Mouse (Mus musculus) liver, embryonic 14.5 days (tissue): Measurements from ENCODE around the gene Dnajc22. TPM values are rescaled to one million over a fixed set of nuclear protein-coding genes. Genes with fewer than 3 reads are reported as not detected.

Experiments used
- ATAC-seq: fragments of 200-750 bp; cut with Nextera tagmentation; 2 replicates; pipeline ENCODE4 v1.8.0; 2017; ENCODE audit warnings: moderate number of reproducible peaks, mild to moderate bottlenecking, moderate library complexity; ENCODE audit not compliant: insufficient read depth
- DNase-seq, 3 experiments: peaks; one replicate each; pipeline ENCODE4 v3.0.0-alpha.2; 2012 to 2013; ENCODE audit warnings: low read depth in 3 of 3, low spot score in 3 of 3
- H3K27ac ChIP-seq: fragments of 300-500 bp; sonication (generic); 2 replicates; pipeline ENCODE4 v1.5.1; 2014; ENCODE audit warnings: moderate library complexity, mild to moderate bottlenecking, control low read depth, inconsistent platforms
- H3K27me3 ChIP-seq: fragments of 300-500 bp; sonication (generic); 2 replicates; pipeline ENCODE4 v1.6.1; 2014; ENCODE audit warnings: mild to moderate bottlenecking, low read length, moderate library complexity; ENCODE audit not compliant: control insufficient read depth, insufficient read depth
- H3K36me3 ChIP-seq: fragments of 300-500 bp; sonication (generic); replicated peaks from 2 replicates; pipeline ENCODE4 v1.6.1; 2014; ENCODE audit warnings: low read depth; ENCODE audit not compliant: control insufficient read depth, insufficient read depth
- H3K4me1 ChIP-seq, 2 experiments: fragments of 200-500 bp in 1 of 2; fragments of 300-500 bp in 1 of 2; sonication (generic) in 1 of 2; replicated peaks; 2 replicates each; pipeline ENCODE4 v1.6.1; 2012 to 2014; ENCODE audit warnings: antibody characterized with exemption in 1 of 2, inconsistent platforms in 1 of 2, low read length in 1 of 2; ENCODE audit not compliant: control insufficient read depth in 2 of 2, insufficient read depth in 2 of 2
- H3K4me2 ChIP-seq: fragments of 300-500 bp; sonication (generic); 2 replicates; pipeline ENCODE4 v1.6.1; 2014; ENCODE audit warnings: low read depth, mild to moderate bottlenecking, control low read depth, moderate library complexity
- H3K4me3 ChIP-seq, 2 experiments: fragments of 200-500 bp in 1 of 2; fragments of 300-500 bp in 1 of 2; sonication (generic) in 1 of 2; 2 replicates each; pipeline ENCODE4 v1.5.1; 2012 to 2014; ENCODE audit warnings: low read depth in 2 of 2, low read length in 2 of 2, mild to moderate bottlenecking in 2 of 2, control low read depth in 1 of 2, inconsistent platforms in 1 of 2, moderate library complexity in 1 of 2; ENCODE audit not compliant: insufficient read depth in 1 of 2
- H3K9ac ChIP-seq: fragments of 300-500 bp; sonication (generic); replicated peaks from 2 replicates; pipeline ENCODE4 v1.6.1; 2014; ENCODE audit warnings: mild to moderate bottlenecking, control low read depth, moderate library complexity
- H3K9me3 ChIP-seq: fragments of 300-500 bp; sonication (generic); 2 replicates; pipeline ENCODE4 v1.6.1; 2016; ENCODE audit warnings: low read length, mixed read lengths; ENCODE audit not compliant: control insufficient read depth
- CTCF ChIP-seq: IDR thresholded peaks from 2 replicates; pipeline ENCODE4 v1.5.1; 2016; ENCODE audit warnings: antibody characterized with exemption, low read depth, control low read depth
- EP300 ChIP-seq: IDR thresholded peaks from 2 replicates; pipeline ENCODE4 v1.6.1; 2016; ENCODE audit warnings: antibody characterized with exemption, low read depth
- WGBS: fragments of 180-500 bp; shearing (Covaris S2); extraction: QIAGEN DNeasy Blood & Tissue Kit; methylation state at CpG from one replicate; pipeline ENCODE4 v1.1.7; 2014; ENCODE audit not compliant: insufficient replicate concordance; 5-methylcytosine and 5-hydroxymethylcytosine counted together
- polyA plus RNA-seq, 2 experiments: library from polyadenylated mRNA; depleted of rRNA in 1 of 2; stranded (reverse) in 1 of 2; unstranded in 1 of 2; fragments of >200 nt; fragmentation: Nextera tagmentation in 1 of 2; extraction: Ambion mirVana in 1 of 2; gene quantifications; 2 replicates each; pipeline versions ENCODE4 v1.2.1 to v1.2.3; 2012 to 2014

Dnajc22 gene
- polyA plus RNA-seq, 2 experiments = 11.4 to 11.6 TPM

GRCm38 (mm10) chr15:99122642-99123041, 29.7 kb downstream of the Dnajc22 start:
- Histone ChIP-seq H3K27me3 (peaks cover 5% of the 10 kb centered on the region), H3K9ac (no peak overlapping the region), H3K4me1 (peaks cover 3 to 4% of the 10 kb centered on the region in 2 experiments; a peak in 2 of 4 replicates), H3K4me2 (no peak overlapping the region), H3K4me3 (no peak overlapping the region), H3K36me3 (no peaks in the 10 kb centered on the region), H3K27ac (no peak overlapping the region), H3K9me3 (no peaks in the 10 kb centered on the region)
- 49% methylated on average over 2 of the region's 2 CpGs for WGBS
- no peak for TF ChIP-seq CTCF
- no peak for TF ChIP-seq EP300
- ATAC-seq (no peak), DNase-seq (no peak)

- no peak for TF ChIP-seq CTCF
- no peak for DNase-seq
- Histone ChIP-seq H3K27me3 (peaks cover 5% of the 10 kb centered on the region), H3K27ac (no peak within 1 kb of the TSS), H3K9me3 (no peaks in the 10 kb centered on the region), H3K4me2 (peak within 1 kb of the TSS; percentile 77), H3K9ac (peak within 1 kb of the TSS; percentile 73), H3K4me3 (peak within 1 kb of the TSS; percentile 67 to 75), H3K36me3 (no peaks in the 10 kb centered on the region), H3K4me1 (peaks cover 3 to 11% of the 10 kb centered on the region in 2 experiments; a peak in 2 of 4 replicates)
- ATAC-seq = 0 out of 2 replicates have a peak, but pooled peaks have one; percentile 6
- WGBS = 3% methylated on average over 12 of the region's 12 CpGs
Observed at GRCm38 (mm10) chr15:99125711-99126080, 32.7 kb downstream of the Dnajc22 start, which contains the start of gene Spats2. Spats2 (plus strand) TSS chr15:99125916.

- Histone ChIP-seq H3K27ac (no peak overlapping the region), H3K4me3 (peak overlapping the region; percentile 67 to 75), H3K27me3 (peaks cover 5% of the 10 kb centered on the region), H3K9me3 (no peaks in the 10 kb centered on the region), H3K9ac (peak overlapping the region; percentile 73), H3K36me3 (no peaks in the 10 kb centered on the region), H3K4me2 (peak overlapping the region; percentile 77), H3K4me1 (peaks cover 3 to 11% of the 10 kb centered on the region in 2 experiments; a peak in 2 of 4 replicates)
- 1% methylated on average over 108 of the region's 115 CpGs for WGBS
- ATAC-seq (peak; percentile 74), DNase-seq (no peak)
- no peak for TF ChIP-seq CTCF
- TF ChIP-seq EP300 = no peak
Observed at GRCm38 (mm10) chr15:99126081-99126815, 33.3 kb downstream of the Dnajc22 start.

- ATAC-seq = no peak
- H3K4me3 ChIP-seq = peak overlapping the region; percentile 67 to 75
Observed at GRCm38 (mm10) chr15:99126816-99127365, 33.9 kb downstream of the Dnajc22 start.

GRCm38 (mm10) chr15:99127851-99128522, 35.0 kb downstream of the Dnajc22 start:
- Histone ChIP-seq H3K36me3 (no peaks in the 10 kb centered on the region), H3K4me2 (peak overlapping the region; percentile 77), H3K9me3 (no peaks in the 10 kb centered on the region), H3K27ac (no peak overlapping the region), H3K27me3 (peaks cover 5% of the 10 kb centered on the region), H3K4me1 (peaks cover 3 to 11% of the 10 kb centered on the region in 2 experiments; a peak in 2 of 4 replicates), H3K4me3 (0 out of 4 replicates have a peak overlapping the region, but pooled peaks of 1 of the 2 experiments have one; percentile 67), H3K9ac (no peak overlapping the region)
- no peak for DNase-seq
- no peak for TF ChIP-seq CTCF
- no peak for TF ChIP-seq EP300
- ATAC-seq = no peak
- WGBS = 44% methylated on average over 6 of the region's 6 CpGs

More at GRCm38 (mm10) chr15:99126816-99127365, 33.9 kb downstream of the Dnajc22 start:
- TF ChIP-seq EP300 (no peak), CTCF (no peak)
- no peak for DNase-seq
- H3K4me1 ChIP-seq = peaks cover 3 to 11% of the 10 kb centered on the region in 2 experiments; a peak in 2 of 4 replicates
- 1% methylated on average over 35 of the region's 35 CpGs for WGBS
- peak overlapping the region; percentile 77 for H3K4me2 ChIP-seq
- no peaks in the 10 kb centered on the region for H3K36me3 ChIP-seq
- H3K9ac ChIP-seq = peak overlapping the region; percentile 73
- H3K27me3 ChIP-seq = peaks cover 5% of the 10 kb centered on the region
- no peak overlapping the region for H3K27ac ChIP-seq
- H3K9me3 ChIP-seq = no peaks in the 10 kb centered on the region
